Mouse (Mus musculus) limb, embryonic 11.5 days (tissue): Measurements from ENCODE around the gene Serinc2. TPM values are rescaled to one million over a fixed set of nuclear protein-coding genes. Genes with fewer than 3 reads are reported as not detected.
"Not testable (repeated sequence)": the region's sequence is repeated elsewhere in the genome, so short reads cannot be mapped to it uniquely, and the experiment has no call there.

Experiments used
- ATAC-seq: fragments of 200-750 bp; cut with Nextera tagmentation; 2 replicates; pipeline ENCODE4 v1.8.0; 2017; ENCODE audit warnings: low read depth; ENCODE audit not compliant: insufficient number of reproducible peaks, low FRiP score, low TSS enrichment
- DNase-seq: peaks from one replicate; pipeline ENCODE4 v3.0.0-alpha.2; 2015; ENCODE audit warnings: low spot score
- H3K27ac ChIP-seq: fragments of 300-500 bp; sonication (generic); replicated peaks from 2 replicates; pipeline ENCODE4 v1.5.1; 2014; ENCODE audit warnings: low read depth, mild to moderate bottlenecking, low read length
- H3K27me3 ChIP-seq: fragments of 300-500 bp; sonication (generic); 2 replicates; pipeline ENCODE4 v1.6.1; 2014; ENCODE audit warnings: mild to moderate bottlenecking, low read length, mixed read lengths; ENCODE audit not compliant: control insufficient read depth, insufficient read depth
- H3K36me3 ChIP-seq: fragments of 300-500 bp; sonication (generic); 2 replicates; pipeline ENCODE4 v1.6.1; 2014; ENCODE audit warnings: mild to moderate bottlenecking, low read length, moderate library complexity, mixed read lengths; ENCODE audit not compliant: control insufficient read depth, insufficient read depth
- H3K4me1 ChIP-seq: fragments of 300-500 bp; sonication (generic); 2 replicates; pipeline ENCODE4 v1.6.1; 2014; ENCODE audit warnings: low read length, mixed read lengths; ENCODE audit not compliant: control insufficient read depth, insufficient read depth
- H3K4me2 ChIP-seq: fragments of 300-500 bp; sonication (generic); 2 replicates; pipeline ENCODE4 v1.6.1; 2014; ENCODE audit warnings: low read depth, mild to moderate bottlenecking, moderate library complexity; ENCODE audit not compliant: severe bottlenecking
- H3K4me3 ChIP-seq: fragments of 300-500 bp; sonication (generic); 2 replicates; pipeline ENCODE4 v1.5.1; 2014; ENCODE audit warnings: low read depth, low read length
- H3K9ac ChIP-seq: fragments of 300-500 bp; sonication (generic); 2 replicates; pipeline ENCODE4 v1.6.1; 2014; ENCODE audit warnings: mild to moderate bottlenecking, low read length
- H3K9me3 ChIP-seq: fragments of 300-500 bp; sonication (generic); 2 replicates; pipeline ENCODE4 v1.6.1; 2016; ENCODE audit warnings: low read length; ENCODE audit not compliant: control insufficient read depth
- WGBS: fragments of 180-500 bp; shearing (Covaris S2); extraction: QIAGEN DNeasy Blood & Tissue Kit; methylation state at CpG from one replicate; pipeline ENCODE4 v1.1.7; 2014; 5-methylcytosine and 5-hydroxymethylcytosine counted together
- polyA plus RNA-seq: library from polyadenylated mRNA; unstranded; fragments of >200 nt; fragmentation: Nextera tagmentation; extraction: Ambion mirVana; gene quantifications from 2 replicates; pipeline ENCODE4 v1.2.1, GENCODE M21; 2014

Serinc2 gene
- polyA plus RNA-seq, 1 experiment from 2014 or later = 136 TPM

DNA sequence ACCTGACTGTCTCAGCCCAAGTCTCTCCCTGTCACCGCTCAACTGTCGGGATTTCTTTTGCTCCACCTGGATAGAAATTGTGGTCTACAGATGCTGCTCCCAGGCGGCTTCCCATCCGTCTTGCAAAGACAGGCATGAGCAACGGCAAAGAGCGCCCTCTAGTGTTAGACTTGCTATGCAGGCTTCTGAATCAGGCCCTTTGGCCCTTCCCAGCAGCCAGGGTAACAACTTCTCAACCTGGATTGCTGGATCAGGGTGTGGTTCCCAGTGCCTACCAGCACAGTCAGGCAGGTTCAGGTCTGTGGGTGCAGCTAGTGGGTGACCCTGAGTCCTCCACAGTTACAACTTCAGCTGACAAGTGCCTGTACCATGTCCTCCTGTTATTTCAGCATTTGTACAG is 32.9 kb downstream of the Serinc2 start:
- Histone ChIP-seq H3K9me3 (no peaks in the 10 kb centered on the region), H3K27me3 (no peaks in the 10 kb centered on the region), H3K27ac (no peak overlapping the region), H3K4me2 (no peak overlapping the region), H3K4me1 (no peaks in the 10 kb centered on the region; the same call in 1 of the 2 replicates), H3K4me3 (no peak overlapping the region), H3K36me3 (no peaks in the 10 kb centered on the region), H3K9ac (no peak overlapping the region)
- no peak for ATAC-seq
- DNase-seq = peak; percentile 91
- 2% methylated on average over 6 of the region's 6 CpGs for WGBS

DNA sequence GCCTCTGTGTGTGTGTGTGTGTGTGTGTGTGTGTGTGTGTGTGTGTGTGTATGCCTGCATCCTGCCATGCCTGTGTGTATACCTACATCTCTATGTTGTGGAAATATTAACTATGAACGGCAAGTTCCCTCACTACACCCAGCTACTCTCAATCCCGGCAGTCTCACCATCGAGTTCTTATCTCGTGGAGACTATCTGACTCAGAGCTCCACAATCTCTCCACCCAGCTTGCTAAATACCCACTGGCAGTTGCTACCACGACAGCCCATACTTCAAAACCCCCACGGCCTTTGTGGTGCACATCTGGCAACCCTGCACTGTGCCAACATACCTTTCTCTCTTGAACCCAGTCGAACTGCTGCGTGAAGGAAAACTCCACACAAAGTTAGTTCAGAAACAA is 34.3 kb downstream of the Serinc2 start:
- DNase-seq = no peak
- H3K36me3 ChIP-seq = no peaks in the 10 kb centered on the region
- no peak overlapping the region for H3K4me3 ChIP-seq
- H3K4me2 ChIP-seq = no peak overlapping the region
- WGBS = 78% methylated on average over 8 of the region's 8 CpGs
- H3K9me3 ChIP-seq = no peaks in the 10 kb centered on the region; the same call in 1 of the 2 replicates
- no peaks in the 10 kb centered on the region for H3K4me1 ChIP-seq
- no peak overlapping the region for H3K9ac ChIP-seq
- no peak for ATAC-seq
- H3K27ac ChIP-seq = no peak overlapping the region
- no peaks in the 10 kb centered on the region for H3K27me3 ChIP-seq

DNA sequence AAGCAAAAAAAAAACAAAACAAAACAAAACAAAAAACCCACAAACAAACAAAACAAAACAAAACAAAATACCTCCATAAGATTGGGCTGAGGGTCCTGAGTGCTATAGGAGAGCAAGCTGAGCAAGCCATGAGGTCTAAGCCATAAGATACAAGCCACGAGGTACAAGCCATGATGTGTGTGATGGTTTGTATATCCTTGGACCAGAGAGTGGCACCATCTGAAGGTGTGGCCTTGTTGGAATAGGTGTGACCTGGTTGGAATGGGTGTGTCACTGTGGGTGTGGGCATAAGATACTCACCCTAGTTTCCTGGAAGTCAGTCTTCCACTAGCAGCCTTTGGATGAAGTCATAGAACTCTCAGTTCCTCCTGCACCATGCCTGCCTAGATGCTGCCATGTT is 35.4 kb downstream of the Serinc2 start:
- not testable (repeated sequence) for H3K9me3 ChIP-seq, H3K4me1 ChIP-seq, H3K4me2 ChIP-seq, DNase-seq, H3K9ac ChIP-seq, H3K36me3 ChIP-seq, H3K27me3 ChIP-seq, H3K4me3 ChIP-seq, H3K27ac ChIP-seq, ATAC-seq
- 75% methylated on average over 1 of the region's 1 CpGs for WGBS

DNA sequence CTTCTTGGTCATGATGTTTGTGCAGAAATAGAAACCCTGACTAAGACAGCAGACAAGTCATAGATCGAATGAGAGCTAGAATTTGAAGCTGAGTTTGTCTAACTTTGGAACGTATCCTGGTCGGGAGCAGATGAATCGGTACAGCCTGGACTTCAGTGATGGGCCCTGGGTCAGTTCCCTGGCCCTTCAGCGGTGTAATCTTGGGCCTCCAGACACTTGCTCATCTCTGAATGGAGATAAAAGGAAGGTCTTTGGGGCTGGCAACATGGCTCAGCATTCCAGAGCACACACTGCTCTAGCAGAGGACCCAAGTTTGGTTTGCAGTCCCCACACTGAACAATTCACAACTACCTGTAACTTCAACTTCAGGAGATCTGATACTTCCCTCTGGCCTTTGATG is 36.0 kb downstream of the Serinc2 start:
- 93% methylated on average over 5 of the region's 5 CpGs for WGBS
- no peak for ATAC-seq
- H3K4me2 ChIP-seq = no peak overlapping the region
- H3K4me3 ChIP-seq = no peak overlapping the region
- H3K36me3 ChIP-seq = no peaks in the 10 kb centered on the region
- no peak for DNase-seq
- no peak overlapping the region for H3K27ac ChIP-seq
- H3K27me3 ChIP-seq = no peaks in the 10 kb centered on the region
- H3K9me3 ChIP-seq = no peaks in the 10 kb centered on the region; the same call in 1 of the 2 replicates
- no peaks in the 10 kb centered on the region for H3K4me1 ChIP-seq
- no peak overlapping the region for H3K9ac ChIP-seq

DNA sequence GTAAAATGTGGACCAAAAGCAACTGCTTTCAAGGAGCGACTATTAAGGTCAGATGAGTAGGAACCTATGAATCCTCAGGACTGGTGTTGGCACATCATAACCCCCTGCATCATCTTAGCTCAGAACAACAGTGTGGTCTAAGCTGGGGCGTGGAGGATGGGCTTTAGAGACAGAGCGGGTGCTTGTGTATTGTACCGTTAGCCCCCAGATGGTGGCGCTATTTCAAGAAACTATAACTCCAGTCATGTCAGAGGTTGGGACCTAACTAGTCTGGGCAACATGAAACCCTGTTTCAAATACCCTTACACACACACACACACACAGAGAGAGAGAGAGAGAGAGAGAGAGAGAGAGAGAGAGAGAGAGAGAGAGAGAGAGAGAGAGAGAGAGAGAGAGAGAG is 38.3 kb downstream of the Serinc2 start:
- 39% methylated on average over 5 of the region's 5 CpGs for WGBS
- Histone ChIP-seq H3K9ac (no peak overlapping the region), H3K27me3 (no peaks in the 10 kb centered on the region), H3K9me3 (no peaks in the 10 kb centered on the region; the same call in 1 of the 2 replicates), H3K36me3 (no peaks in the 10 kb centered on the region), H3K4me2 (no peak overlapping the region), H3K4me3 (no peak overlapping the region), H3K27ac (no peak overlapping the region), H3K4me1 (no peaks in the 10 kb centered on the region)
- ATAC-seq (no peak), DNase-seq (no peak)

DNA sequence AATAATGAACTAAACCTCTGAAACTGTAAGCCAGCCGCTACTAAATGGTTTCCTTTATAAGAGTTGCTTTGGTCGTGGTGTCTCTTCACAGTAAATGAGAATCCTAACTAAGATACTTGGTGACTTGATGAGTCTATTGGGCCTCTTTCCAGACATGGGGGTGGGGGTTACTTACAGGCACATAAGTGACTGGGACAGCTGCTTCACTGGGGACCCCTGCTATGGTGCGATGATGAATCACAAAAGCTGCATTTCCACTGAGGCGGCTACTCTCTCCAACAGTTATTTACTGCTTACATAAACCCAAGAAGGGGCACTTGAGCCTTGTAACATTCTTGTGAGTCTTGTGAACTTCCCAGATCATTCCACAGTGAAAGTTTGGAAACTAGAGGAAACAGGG is 41.4 kb downstream of the Serinc2 start:
- Histone ChIP-seq H3K9ac (no peak overlapping the region), H3K9me3 (no peaks in the 10 kb centered on the region; the same call in 1 of the 2 replicates), H3K27ac (no peak overlapping the region), H3K36me3 (no peaks in the 10 kb centered on the region), H3K4me1 (no peaks in the 10 kb centered on the region), H3K27me3 (no peaks in the 10 kb centered on the region), H3K4me3 (no peak overlapping the region), H3K4me2 (no peak overlapping the region)
- WGBS = 86% methylated on average over 4 of the region's 4 CpGs
- DNase-seq (no peak), ATAC-seq (no peak)

DNA sequence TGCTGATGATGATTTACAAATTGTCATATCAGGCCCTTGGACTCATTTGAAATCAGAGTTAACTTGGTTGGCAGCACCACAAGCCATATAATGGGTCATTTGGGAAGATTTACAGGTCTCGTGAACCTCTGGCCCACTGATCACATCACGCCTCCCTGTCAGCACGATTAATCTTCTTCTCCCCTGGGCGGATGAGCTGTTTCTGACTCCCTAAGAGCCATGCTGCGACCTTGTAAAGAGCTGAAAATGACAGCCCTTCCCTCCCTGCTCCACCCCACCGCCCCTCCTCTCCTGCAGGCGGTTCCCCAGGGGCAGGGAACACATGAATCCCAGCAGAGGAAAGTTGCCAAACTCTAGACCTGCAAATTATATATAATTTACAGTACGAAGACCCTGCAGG is 42.6 kb downstream of the Serinc2 start:
- H3K9me3 ChIP-seq = no peaks in the 10 kb centered on the region; the same call in 1 of the 2 replicates
- H3K27me3 ChIP-seq = no peaks in the 10 kb centered on the region
- H3K4me1 ChIP-seq = no peaks in the 10 kb centered on the region
- no peak overlapping the region for H3K4me3 ChIP-seq
- 24% methylated on average over 8 of the region's 8 CpGs for WGBS
- no peak overlapping the region for H3K9ac ChIP-seq
- H3K27ac ChIP-seq = no peak overlapping the region
- H3K4me2 ChIP-seq = no peak overlapping the region
- ATAC-seq (no peak), DNase-seq (no peak)
- no peaks in the 10 kb centered on the region for H3K36me3 ChIP-seq

DNA sequence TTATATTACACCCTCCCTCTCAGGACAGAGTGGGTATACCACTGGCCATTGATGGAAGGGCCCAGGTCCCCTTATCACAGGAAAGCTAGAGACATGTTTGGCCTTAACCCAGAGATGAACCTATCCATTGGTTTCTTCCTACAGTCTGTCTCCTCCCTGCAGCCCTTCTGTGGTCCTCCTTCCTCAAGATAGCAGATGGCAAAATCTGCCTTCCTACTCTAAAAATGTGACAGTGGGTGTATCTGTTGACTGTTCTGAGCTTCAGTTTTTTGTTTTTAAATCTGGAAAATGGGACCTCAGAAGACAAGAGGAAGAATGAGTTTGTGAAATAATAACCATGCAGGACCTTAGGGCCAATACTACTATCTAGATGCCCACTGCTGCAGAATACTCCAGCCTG is 54.9 kb downstream of the Serinc2 start:
- H3K27ac ChIP-seq = no peak overlapping the region
- H3K9ac ChIP-seq = no peak overlapping the region
- ATAC-seq (no peak), DNase-seq (no peak)
- H3K36me3 ChIP-seq = no peaks in the 10 kb centered on the region
- no peak overlapping the region for H3K4me3 ChIP-seq
- no peak overlapping the region for H3K4me2 ChIP-seq
- no peaks in the 10 kb centered on the region for H3K9me3 ChIP-seq
- no peaks in the 10 kb centered on the region for H3K4me1 ChIP-seq
- no peaks in the 10 kb centered on the region for H3K27me3 ChIP-seq

DNA sequence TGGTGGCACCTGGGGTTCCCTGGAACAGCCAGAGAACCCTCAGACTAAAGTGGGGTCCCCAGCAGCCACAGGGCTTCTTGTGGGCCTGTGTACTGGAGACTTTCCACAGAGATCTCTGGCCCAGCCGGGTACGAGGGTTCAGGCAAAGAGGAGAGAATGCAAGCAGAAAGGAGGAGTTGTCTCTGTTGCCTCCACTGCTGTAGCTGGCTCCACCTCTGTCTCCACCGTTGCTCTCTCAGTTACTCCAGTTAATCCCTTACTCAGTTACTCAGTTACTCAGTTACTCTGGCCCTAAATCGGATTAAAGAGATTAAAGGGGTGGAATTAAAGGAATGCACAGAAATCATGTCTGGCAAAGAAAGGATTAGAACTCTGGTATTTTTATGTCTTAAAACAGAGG is 56.8 kb downstream of the Serinc2 start, which contains the start of gene Gm853:
Gene Gm853, minus strand, starts transcription at position 223 of the 400 bp plus-strand sequence.
- no peak within 1 kb of the TSS for H3K27ac ChIP-seq
- H3K4me1 ChIP-seq = no peaks in the 10 kb centered on the region
- no peaks in the 10 kb centered on the region for H3K27me3 ChIP-seq
- no peaks in the 10 kb centered on the region for H3K36me3 ChIP-seq
- no peak within 1 kb of the TSS for H3K4me2 ChIP-seq
- no peaks in the 10 kb centered on the region for H3K9me3 ChIP-seq
- ATAC-seq (no peak), DNase-seq (no peak)
- H3K4me3 ChIP-seq = no peak within 1 kb of the TSS
- no peak within 1 kb of the TSS for H3K9ac ChIP-seq
- 69% methylated on average over 4 of the region's 4 CpGs for WGBS
